Mouse (Mus musculus) liver, embryonic 12.5 days (tissue): ENCODE measurements around the gene Zfp446. TPM values are rescaled to one million over a fixed set of nuclear protein-coding genes. Genes with fewer than 3 reads are reported as not detected.
A peak's percentile ranks its signal among the peaks of the same experiment; 100 is the strongest.

Experiments
- ATAC-seq: fragments of 200-750 bp; cut with Nextera tagmentation; 2 replicates; pipeline ENCODE4 v1.8.0; 2017; ENCODE audit warnings: moderate number of reproducible peaks, mild to moderate bottlenecking, moderate library complexity
- H3K27ac ChIP-seq: fragments of 300-500 bp; sonication (generic); 2 replicates; pipeline ENCODE4 v1.5.1; 2016; ENCODE audit warnings: mild to moderate bottlenecking
- H3K27me3 ChIP-seq: fragments of 300-500 bp; sonication (generic); replicated peaks from 2 replicates; pipeline ENCODE4 v1.6.1; 2016; ENCODE audit warnings: mild to moderate bottlenecking, moderate library complexity
- H3K36me3 ChIP-seq: fragments of 300-500 bp; sonication (generic); 2 replicates; pipeline ENCODE4 v1.6.1; 2016; ENCODE audit warnings: mild to moderate bottlenecking, moderate library complexity
- H3K4me1 ChIP-seq: fragments of 300-500 bp; sonication (generic); 2 replicates; pipeline ENCODE4 v1.6.1; 2016
- H3K4me2 ChIP-seq: fragments of 300-500 bp; sonication (generic); 2 replicates; pipeline ENCODE4 v1.6.1; 2016; ENCODE audit warnings: mild to moderate bottlenecking, moderate library complexity
- H3K4me3 ChIP-seq: fragments of 300-500 bp; sonication (generic); 2 replicates; pipeline ENCODE4 v1.5.1; 2016; ENCODE audit warnings: mild to moderate bottlenecking, moderate library complexity
- H3K9ac ChIP-seq: fragments of 300-500 bp; sonication (generic); 2 replicates; pipeline ENCODE4 v1.6.1; 2016; ENCODE audit warnings: mild to moderate bottlenecking, moderate library complexity
- H3K9me3 ChIP-seq: fragments of 300-500 bp; sonication (generic); replicated peaks from 2 replicates; pipeline ENCODE4 v1.6.1; 2016; ENCODE audit warnings: mild to moderate bottlenecking, moderate library complexity
- whole genome bisulfite sequencing: fragments of 180-500 bp; shearing (Covaris S2); methylation state at CpG from one replicate; pipeline ENCODE4 v1.1.7; 2016; ENCODE audit not compliant: insufficient replicate concordance; 5-methylcytosine and 5-hydroxymethylcytosine counted together
- polyA plus RNA-seq: library from polyadenylated mRNA; unstranded; fragments of >200 nt; fragmentation: Nextera tagmentation; extraction: Ambion mirVana; gene quantifications from 2 replicates; pipeline ENCODE4 v1.2.1, GENCODE M21; 2016

Zfp446 gene
- polyA plus RNA-seq, 1 experiment from 2014 or later: 5.4 TPM

DNA sequence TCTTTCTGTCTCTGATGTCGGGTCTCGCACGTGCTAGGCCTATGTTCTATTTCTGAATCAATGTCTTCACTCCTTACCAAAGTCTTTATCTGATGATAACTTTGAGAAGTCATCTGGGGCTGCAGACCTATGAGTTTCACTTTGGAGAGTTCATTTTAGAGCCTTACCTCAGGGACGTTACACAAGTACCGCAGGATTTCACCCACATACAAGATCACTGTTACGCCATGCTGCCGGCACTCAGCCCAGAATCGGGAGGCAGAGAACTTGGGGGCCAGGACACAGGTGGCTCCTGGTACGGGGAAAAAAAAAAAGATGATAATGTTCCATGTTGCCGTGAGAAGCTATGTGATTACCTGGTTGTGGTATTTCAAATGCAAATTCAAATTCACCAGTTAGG, 15.5 kb downstream of the Zfp446 start:
- no peak for ATAC-seq
- WGBS: 71% methylated on average over 10 of the region's 10 CpGs
- Histone ChIP-seq H3K4me1 (peaks cover 12% of the 10 kb centered on the region), H3K27me3 (no peaks in the 10 kb centered on the region; the same call in 1 of the 2 replicates), H3K4me2 (no peak overlapping the region), H3K9me3 (no peaks in the 10 kb centered on the region), H3K36me3 (no peaks in the 10 kb centered on the region), H3K27ac (no peak overlapping the region), H3K9ac (no peak overlapping the region), H3K4me3 (no peak overlapping the region)

DNA sequence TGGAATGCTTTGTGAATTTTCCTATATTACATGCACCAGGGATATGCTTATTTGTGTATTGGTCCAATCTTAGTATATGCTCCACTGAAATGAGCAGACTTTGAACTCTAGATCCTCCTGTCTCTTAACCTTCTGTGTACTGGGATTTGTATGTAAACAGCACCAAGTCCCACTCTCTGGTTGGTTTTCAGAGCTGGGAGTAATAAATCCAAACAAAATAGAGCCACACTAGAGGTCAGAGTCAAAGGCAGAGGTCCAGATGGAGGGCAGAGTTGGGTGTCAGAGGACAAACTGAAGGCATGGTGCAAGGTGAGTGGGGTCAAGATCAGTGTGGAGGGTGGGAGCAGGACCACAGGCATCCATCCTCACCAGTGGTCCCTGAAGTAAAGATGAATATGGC, 18.2 kb downstream of the Zfp446 start:
- Histone ChIP-seq H3K4me1 (no peaks in the 10 kb centered on the region), H3K27ac (no peak overlapping the region), H3K9ac (no peak overlapping the region), H3K36me3 (no peaks in the 10 kb centered on the region), H3K4me3 (no peak overlapping the region), H3K4me2 (no peak overlapping the region), H3K9me3 (no peaks in the 10 kb centered on the region), H3K27me3 (no peaks in the 10 kb centered on the region; the same call in 1 of the 2 replicates)
- ATAC-seq: no peak

DNA sequence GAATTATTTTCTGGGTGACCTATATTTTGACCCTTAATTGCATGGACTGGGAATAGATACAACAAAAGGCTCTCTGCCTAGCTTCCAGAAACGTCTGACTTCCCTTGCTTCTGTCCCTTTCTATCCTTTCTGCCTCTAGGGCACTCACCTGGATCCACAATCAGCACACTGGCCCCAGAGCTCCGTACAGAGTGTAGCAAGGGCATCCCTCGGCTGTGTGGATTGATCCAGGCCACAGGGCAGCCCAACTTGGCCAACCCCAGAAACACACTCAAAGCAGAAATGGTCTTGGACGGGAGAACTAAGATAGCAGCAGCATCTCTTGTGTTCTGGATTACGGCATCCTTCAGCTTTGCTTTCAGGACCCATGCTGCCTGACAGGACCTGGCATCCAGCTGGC, 19.6 kb downstream of the Zfp446 start:
- H3K4me2 ChIP-seq: no peak overlapping the region
- no peak overlapping the region for H3K4me3 ChIP-seq
- H3K27me3 ChIP-seq: no peaks in the 10 kb centered on the region; the same call in 1 of the 2 replicates
- no peaks in the 10 kb centered on the region for H3K4me1 ChIP-seq
- H3K36me3 ChIP-seq: no peaks in the 10 kb centered on the region
- H3K9ac ChIP-seq: no peak overlapping the region
- no peak for ATAC-seq
- no peaks in the 10 kb centered on the region for H3K9me3 ChIP-seq
- WGBS: 59% methylated on average over 5 of the region's 5 CpGs
- H3K27ac ChIP-seq: no peak overlapping the region

DNA sequence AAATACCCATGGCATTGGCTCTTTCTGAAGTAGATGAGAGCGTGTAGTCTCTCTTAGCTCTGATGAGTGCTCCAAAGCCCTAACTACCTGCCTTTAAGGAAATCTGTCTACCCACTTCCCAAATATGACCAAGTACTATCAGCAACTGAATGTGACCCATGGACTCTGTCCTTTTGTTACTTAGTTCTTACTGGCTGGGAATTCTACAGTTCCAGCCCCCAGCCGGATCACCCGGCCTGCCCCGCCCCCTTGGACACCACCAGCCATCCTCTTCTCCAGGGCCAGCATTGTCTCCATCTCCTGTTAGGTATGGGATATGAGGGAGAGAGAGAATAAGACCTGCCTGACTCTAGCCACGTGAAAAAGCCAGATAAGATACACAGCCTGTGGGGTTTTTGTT, 20.4 kb downstream of the Zfp446 start, which contains the start of gene Slc27a5:
Slc27a5 (minus strand) TSS at position 140 of the 400 bp plus-strand sequence.
- Histone ChIP-seq H3K36me3 (no peaks in the 10 kb centered on the region), H3K9me3 (no peaks in the 10 kb centered on the region), H3K27me3 (no peaks in the 10 kb centered on the region; the same call in 1 of the 2 replicates), H3K4me2 (no peak within 1 kb of the TSS), H3K4me3 (no peak within 1 kb of the TSS), H3K4me1 (no peaks in the 10 kb centered on the region), H3K27ac (no peak within 1 kb of the TSS), H3K9ac (no peak within 1 kb of the TSS)
- WGBS: 56% methylated on average over 5 of the region's 5 CpGs
- ATAC-seq: peak; percentile 44; the same call in 1 of the 2 replicates

DNA sequence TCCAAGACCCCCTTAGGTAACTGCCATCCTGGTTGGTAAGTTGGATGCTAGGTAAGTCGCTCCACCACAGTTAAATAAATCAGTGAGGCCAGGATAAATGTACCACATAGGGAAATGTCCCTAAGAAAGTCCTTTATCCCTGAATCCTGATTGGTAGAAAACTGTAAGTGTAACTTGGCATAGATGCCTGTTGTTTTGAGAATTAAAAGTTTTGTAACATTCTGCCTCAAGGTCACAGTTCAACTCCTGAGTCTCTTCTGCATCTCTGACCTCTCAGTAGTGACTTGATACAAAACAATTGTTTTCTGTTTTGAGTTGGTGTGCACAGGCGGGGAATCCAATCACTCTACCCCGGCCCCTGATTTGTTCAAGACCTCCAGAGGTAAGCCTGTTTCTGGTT, 21.2 kb downstream of the Zfp446 start, which contains the start of gene Trim28:
Trim28 (plus strand) TSS at position 264 of the 400 bp plus-strand sequence.
- Histone ChIP-seq H3K27me3 (no peaks in the 10 kb centered on the region; the same call in 1 of the 2 replicates), H3K9ac (no peak within 1 kb of the TSS), H3K4me3 (no peak within 1 kb of the TSS), H3K27ac (no peak within 1 kb of the TSS), H3K36me3 (no peaks in the 10 kb centered on the region), H3K4me1 (no peaks in the 10 kb centered on the region), H3K9me3 (no peaks in the 10 kb centered on the region), H3K4me2 (no peak within 1 kb of the TSS)
- 67% methylated on average over 3 of the region's 3 CpGs for WGBS
- ATAC-seq: no peak

DNA sequence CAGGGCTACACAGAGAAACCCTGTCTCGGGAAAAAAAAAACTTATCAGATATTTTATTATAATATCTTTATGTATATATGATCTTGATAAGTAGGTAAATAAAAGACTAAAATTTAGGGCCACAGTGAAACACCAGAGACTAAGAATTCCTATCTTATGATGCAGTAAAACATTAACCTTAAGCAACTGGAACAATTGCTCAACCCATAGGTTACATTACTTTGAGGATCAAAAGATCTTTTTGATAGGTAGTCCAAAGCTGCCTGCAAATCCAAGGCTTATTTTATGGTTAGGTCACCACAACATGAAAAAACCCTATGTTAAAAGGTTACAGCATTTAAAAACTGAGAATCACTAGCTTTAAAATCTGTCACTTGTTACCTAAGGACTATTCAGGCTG, 23.9 kb downstream of the Zfp446 start:
- no peak overlapping the region for H3K4me2 ChIP-seq
- H3K27ac ChIP-seq: no peak overlapping the region
- H3K36me3 ChIP-seq: peaks cover 19% of the 10 kb centered on the region
- WGBS: 44% methylated on average over 1 of the region's 1 CpGs
- ATAC-seq: no peak
- no peaks in the 10 kb centered on the region for H3K9me3 ChIP-seq
- H3K4me3 ChIP-seq: no peak overlapping the region
- no peaks in the 10 kb centered on the region for H3K27me3 ChIP-seq
- H3K9ac ChIP-seq: no peak overlapping the region
- no peaks in the 10 kb centered on the region for H3K4me1 ChIP-seq

DNA sequence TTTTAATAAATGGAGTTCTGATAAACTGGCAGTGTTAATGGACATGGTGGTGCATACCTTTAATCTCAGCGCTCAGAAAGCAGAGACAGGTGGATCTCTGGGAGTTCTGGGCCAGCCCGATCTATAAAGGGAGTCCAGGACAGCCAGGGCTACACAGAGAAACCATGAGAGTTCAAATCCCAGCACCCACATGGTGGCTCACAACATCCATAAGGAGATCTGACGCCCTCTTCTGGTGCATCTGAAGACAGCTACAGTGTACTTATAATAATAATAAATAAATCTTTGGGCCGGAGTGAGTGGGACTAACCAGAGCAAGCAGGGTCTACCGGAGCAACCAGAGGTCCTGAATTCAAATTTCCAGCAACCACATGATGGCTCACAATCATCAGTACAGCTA, 25.7 kb downstream of the Zfp446 start:
- no peak overlapping the region for H3K4me2 ChIP-seq
- H3K27me3 ChIP-seq: 0 out of 2 replicates have a peak, but pooled peaks cover 6% of the 10 kb centered on the region
- no peak overlapping the region for H3K9ac ChIP-seq
- peaks cover 37% of the 10 kb centered on the region for H3K36me3 ChIP-seq
- H3K4me3 ChIP-seq: no peak overlapping the region
- no peak overlapping the region for H3K27ac ChIP-seq
- peaks cover 7% of the 10 kb centered on the region for H3K4me1 ChIP-seq
- no peaks in the 10 kb centered on the region for H3K9me3 ChIP-seq
- ATAC-seq: no peak
- 65% methylated on average over 5 of the region's 5 CpGs for WGBS

DNA sequence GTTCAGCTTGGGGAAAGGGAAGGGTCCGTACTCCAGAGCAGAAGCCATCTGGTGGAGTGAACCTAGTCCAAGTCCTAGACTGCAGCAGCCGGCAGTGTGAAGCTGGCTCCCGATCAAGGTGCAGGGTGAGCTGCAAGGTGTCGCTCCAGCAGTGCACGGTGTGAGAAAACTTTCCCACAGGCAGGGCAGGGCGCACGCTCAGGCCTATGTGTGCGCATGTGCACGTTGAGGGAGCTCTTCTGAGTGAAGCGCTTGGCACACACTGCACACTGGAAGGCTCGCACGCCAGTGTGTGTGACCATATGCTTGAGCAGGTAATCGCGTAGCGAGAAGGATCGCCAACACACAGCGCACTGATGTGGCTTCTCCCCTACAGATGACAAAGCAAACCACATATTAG, 28.4 kb downstream of the Zfp446 start:
- no peak overlapping the region for H3K27ac ChIP-seq
- peaks cover 21% of the 10 kb centered on the region for H3K4me1 ChIP-seq
- no peak overlapping the region for H3K4me3 ChIP-seq
- H3K36me3 ChIP-seq: peaks cover 38% of the 10 kb centered on the region
- no peak for ATAC-seq
- 90% methylated on average over 17 of the region's 17 CpGs for WGBS
- H3K27me3 ChIP-seq: 0 out of 2 replicates have a peak, but pooled peaks cover 6% of the 10 kb centered on the region
- H3K9ac ChIP-seq: no peak overlapping the region; the same call in 1 of the 2 replicates
- H3K4me2 ChIP-seq: no peak overlapping the region
- no peaks in the 10 kb centered on the region for H3K9me3 ChIP-seq

DNA sequence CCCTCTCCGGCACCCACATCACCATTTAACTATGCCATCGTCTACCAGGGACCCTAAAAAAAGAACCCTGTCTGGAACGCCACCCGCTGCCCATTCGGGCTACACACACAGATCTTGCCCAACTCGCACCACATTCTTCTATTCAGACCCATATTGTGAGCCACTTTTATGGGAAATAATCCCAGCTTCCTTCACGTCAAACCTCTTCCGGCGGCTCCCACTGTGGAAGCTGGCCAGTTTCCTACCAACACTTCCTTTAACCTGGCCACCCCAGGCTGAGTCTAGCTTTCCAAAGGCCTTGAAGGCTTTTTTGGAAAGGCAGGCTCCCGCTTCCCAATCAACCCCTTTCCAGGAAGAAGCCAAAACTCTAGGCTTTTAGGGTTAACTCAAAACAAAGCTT, 28.9 kb downstream of the Zfp446 start:
- ATAC-seq: no peak
- H3K4me1 ChIP-seq: peaks cover 21% of the 10 kb centered on the region
- no peaks in the 10 kb centered on the region for H3K9me3 ChIP-seq
- H3K9ac ChIP-seq: no peak overlapping the region
- 0 out of 2 replicates have a peak, but pooled peaks cover 6% of the 10 kb centered on the region for H3K27me3 ChIP-seq
- peaks cover 38% of the 10 kb centered on the region for H3K36me3 ChIP-seq
- no peak overlapping the region for H3K4me3 ChIP-seq
- no peak overlapping the region for H3K4me2 ChIP-seq
- no peak overlapping the region for H3K27ac ChIP-seq
- WGBS: 85% methylated on average over 10 of the region's 10 CpGs

DNA sequence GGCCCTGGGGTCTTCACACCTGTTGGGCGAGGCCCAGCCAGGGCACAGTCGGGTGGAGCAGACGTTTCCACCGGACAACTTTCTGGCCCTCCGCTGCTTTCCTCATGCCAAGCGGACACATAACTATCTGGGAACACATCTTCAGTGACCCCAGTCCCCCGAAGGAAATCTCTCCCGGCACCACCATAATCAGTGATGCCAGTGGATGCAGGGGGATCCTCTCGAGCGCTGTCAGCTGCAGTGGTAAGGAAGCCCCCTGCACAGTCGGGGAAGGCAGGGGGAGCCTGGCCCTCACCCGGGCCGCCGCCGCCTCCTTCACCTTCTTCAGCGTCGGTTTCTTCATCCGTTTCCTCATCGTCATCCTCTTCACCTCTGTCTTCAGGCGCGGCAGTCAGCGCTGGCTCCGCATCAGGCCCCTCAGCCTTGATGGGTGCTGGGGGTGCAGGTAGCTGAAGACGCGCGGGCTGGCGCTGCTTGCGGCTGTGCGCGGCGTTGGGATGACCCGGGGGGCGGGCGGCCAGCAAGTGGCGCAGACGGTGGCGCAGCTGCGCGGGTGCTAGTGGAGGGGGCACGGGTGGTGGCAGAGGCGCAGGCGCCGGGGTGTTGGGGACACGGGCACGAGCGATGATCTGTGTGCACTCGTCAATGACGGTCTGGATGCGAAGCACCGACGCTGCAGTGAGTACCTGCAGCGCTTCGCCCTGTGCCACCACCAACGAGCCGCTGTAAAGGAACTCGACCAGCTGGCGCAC, 29.9 kb downstream of the Zfp446 start:
- no peak overlapping the region for H3K9ac ChIP-seq
- no peak overlapping the region for H3K4me3 ChIP-seq
- peaks cover 38% of the 10 kb centered on the region for H3K36me3 ChIP-seq
- ATAC-seq: no peak
- H3K27ac ChIP-seq: no peak overlapping the region
- no peaks in the 10 kb centered on the region for H3K9me3 ChIP-seq
- 0 out of 2 replicates have a peak, but pooled peaks cover 6% of the 10 kb centered on the region for H3K27me3 ChIP-seq
- WGBS: 74% methylated on average over 57 of the region's 57 CpGs
- peaks cover 21% of the 10 kb centered on the region for H3K4me1 ChIP-seq
- peak overlapping the region; percentile 78; the same call in 1 of the 2 replicates for H3K4me2 ChIP-seq

DNA sequence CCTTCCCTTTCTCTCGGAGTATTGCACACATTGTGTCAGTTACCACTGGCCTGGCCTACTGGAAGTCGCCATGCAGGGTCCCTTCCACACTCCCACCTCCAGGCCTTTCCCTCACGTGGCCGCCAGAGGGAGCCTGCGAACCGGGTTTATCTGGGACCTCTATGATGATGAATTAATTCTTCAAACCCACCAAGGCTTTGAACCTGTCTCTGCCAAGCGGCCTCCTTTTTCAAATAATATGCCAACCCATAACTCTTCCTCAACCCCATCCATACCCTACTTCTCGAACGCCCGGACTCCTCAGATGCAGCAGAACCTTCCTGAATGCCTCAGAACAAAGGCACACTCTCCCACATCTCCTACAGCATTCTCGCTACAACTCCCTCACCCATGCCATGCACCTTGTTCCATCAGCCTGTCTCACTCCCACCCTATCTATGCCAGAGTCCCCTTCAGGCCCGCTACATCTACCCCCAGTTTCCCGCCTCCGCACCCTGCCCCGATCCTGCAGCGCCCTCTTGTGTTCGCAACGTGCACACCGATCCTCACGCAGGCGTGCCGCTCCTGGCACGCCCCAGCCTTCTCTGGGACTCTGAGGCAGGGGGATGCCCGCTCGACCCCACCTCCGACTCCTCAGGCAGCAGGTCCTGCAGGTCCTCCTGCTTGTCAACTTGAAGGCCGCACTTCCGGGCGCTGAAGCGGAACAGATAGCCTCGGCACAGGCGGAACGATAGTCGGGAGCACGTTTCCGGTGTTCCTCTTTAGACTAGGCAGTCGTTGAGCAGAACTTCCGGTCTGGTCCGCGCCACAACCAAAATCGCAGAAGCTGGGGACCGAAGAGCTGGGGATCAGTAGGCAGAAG, 31.7 kb downstream of the Zfp446 start:
- peak; percentile 87 for ATAC-seq
- WGBS: under 1% methylated on average over 42 of the region's 42 CpGs
- no peaks in the 10 kb centered on the region for H3K9me3 ChIP-seq
- H3K27me3 ChIP-seq: 0 out of 2 replicates have a peak, but pooled peaks cover 6% of the 10 kb centered on the region
- H3K27ac ChIP-seq: peak overlapping the region; percentile 92
- H3K4me3 ChIP-seq: peak overlapping the region; percentile 73
- peak overlapping the region; percentile 78 for H3K4me2 ChIP-seq
- H3K4me1 ChIP-seq: peaks cover 30% of the 10 kb centered on the region
- peak overlapping the region; percentile 80 for H3K9ac ChIP-seq
- H3K36me3 ChIP-seq: peaks cover 38% of the 10 kb centered on the region
